In the genomic region with DNA sequence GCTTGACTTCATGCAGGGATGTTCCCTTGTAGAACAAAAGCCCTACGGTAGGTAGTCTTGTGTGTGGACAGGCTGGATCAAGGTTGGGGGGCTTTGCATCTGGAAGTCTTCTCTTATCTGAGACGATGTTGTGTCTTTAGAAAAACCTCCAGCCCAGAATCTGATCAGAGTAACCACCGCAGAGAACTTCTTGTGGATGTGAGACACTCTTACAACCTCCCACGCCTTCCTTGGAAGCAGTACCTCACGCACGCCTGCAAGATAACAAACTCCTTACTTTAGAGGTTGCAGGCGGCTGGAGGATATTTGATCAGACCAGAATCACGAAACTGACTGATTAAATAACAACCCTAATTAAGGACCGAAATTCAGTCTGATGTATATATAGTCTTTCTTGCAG, we compare ENCODE assay signal across 22 mouse cellular contexts. TPM values are rescaled to one million over a fixed set of nuclear protein-coding genes. Genes with fewer than 3 reads are reported as not detected.
"Had no signal": no experiment of that assay in that cellular context is flagged by ENCODE, and none has a peak within 500 bp of the region (broad histone marks: within the 10 kb centered on the region; RNA-seq: fewer than 3 reads in every experiment).

No protein-coding gene starts in this region.

- H3K27ac ChIP-seq: kidney, embryonic 15.5 days; limb, embryonic 12.5 days; liver, embryonic 13.5 days; lung, embryonic 15.5 days; macrophage; midbrain, embryonic 12.5 days; neural tube, embryonic 13.5 days had no signal

- H3K9me3 ChIP-seq: kidney, embryonic 15.5 days; limb, embryonic 12.5 days; liver, embryonic 13.5 days; lung, embryonic 15.5 days; megakaryocyte, embryonic 14.5 days; midbrain, embryonic 12.5 days; neural tube, embryonic 13.5 days had no signal

- DNase-seq: kidney, postnatal 25 days; liver; liver, embryonic 13.5 days; liver, postnatal 0 days; lung, postnatal 14 days; retina, postnatal 1 day; right cerebral cortex, postnatal 25 days; thymus, adult 18-20 months; thymus, postnatal 14 days had no signal

- H3K9ac ChIP-seq: kidney, embryonic 15.5 days; limb, embryonic 12.5 days; liver, embryonic 13.5 days; liver, postnatal 0 days; lung, embryonic 15.5 days; midbrain, embryonic 12.5 days; neural tube, embryonic 13.5 days had no signal

- ATAC-seq: liver, postnatal 0 days; midbrain, embryonic 16.5 days had no signal

- H3K4me2 ChIP-seq: kidney, embryonic 15.5 days; limb, embryonic 12.5 days; liver, embryonic 13.5 days; lung, embryonic 15.5 days; midbrain, embryonic 12.5 days; neural tube, embryonic 13.5 days had no signal

- H3K4me1 ChIP-seq: limb, embryonic 12.5 days; liver, embryonic 13.5 days; megakaryocyte, embryonic 14.5 days; midbrain, embryonic 12.5 days had no signal

- H3K36me3 ChIP-seq: kidney, embryonic 15.5 days; limb, embryonic 12.5 days; liver, embryonic 13.5 days; lung, embryonic 15.5 days; midbrain, embryonic 12.5 days; neural tube, embryonic 13.5 days had no signal

- H3K27me3 ChIP-seq: kidney, embryonic 15.5 days; limb, embryonic 12.5 days; liver, embryonic 13.5 days; lung, embryonic 15.5 days; midbrain, embryonic 12.5 days; neural tube, embryonic 13.5 days had no signal

- H3K4me3 ChIP-seq: kidney, embryonic 15.5 days; limb, embryonic 12.5 days; liver, embryonic 13.5 days; lung, embryonic 15.5 days; megakaryocyte, embryonic 14.5 days; midbrain, embryonic 12.5 days; neural tube, embryonic 13.5 days had no signal

RNA-seq across cellular contexts. Expression of gene Gm26657, which starts 19.5 kb away (rescaled TPM):
- total RNA-seq: layer of hippocampus, postnatal 25 days; left cerebral cortex, adult 8-10 months; left cerebral cortex, postnatal 25 days had no signal
- polyA plus RNA-seq: kidney, embryonic 15.5 days; limb, embryonic 12.5 days; liver, embryonic 13.5 days; liver, postnatal 0 days; lung, embryonic 15.5 days; macrophage; midbrain, embryonic 12.5 days; midbrain, embryonic 16.5 days; neural tube, embryonic 13.5 days; small intestine, adult 2 months; stomach, embryonic 16.5 days had no signal

RNA-seq across cellular contexts. Expression of gene Actl7b, which starts 20.8 kb away (rescaled TPM):
- polyA plus RNA-seq: kidney, embryonic 15.5 days; liver, embryonic 13.5 days; liver, postnatal 0 days; lung, embryonic 15.5 days; macrophage; midbrain, embryonic 12.5 days; midbrain, embryonic 16.5 days; neural tube, embryonic 13.5 days; small intestine, adult 2 months; stomach, embryonic 16.5 days had no signal

RNA-seq across cellular contexts. Expression of gene Actl7a, which starts 22.8 kb away (rescaled TPM):
- total RNA-seq: layer of hippocampus, postnatal 25 days; left cerebral cortex, adult 8-10 months; left cerebral cortex, postnatal 25 days had no signal
- polyA plus RNA-seq: kidney, embryonic 15.5 days; limb, embryonic 12.5 days; liver, embryonic 13.5 days; liver, postnatal 0 days; lung, embryonic 15.5 days; macrophage; midbrain, embryonic 12.5 days; midbrain, embryonic 16.5 days; neural tube, embryonic 13.5 days; small intestine, adult 2 months; stomach, embryonic 16.5 days had no signal
